Mouse (Mus musculus): ENCODE measurements around the gene Il12b.

Il12b gene

DNA sequence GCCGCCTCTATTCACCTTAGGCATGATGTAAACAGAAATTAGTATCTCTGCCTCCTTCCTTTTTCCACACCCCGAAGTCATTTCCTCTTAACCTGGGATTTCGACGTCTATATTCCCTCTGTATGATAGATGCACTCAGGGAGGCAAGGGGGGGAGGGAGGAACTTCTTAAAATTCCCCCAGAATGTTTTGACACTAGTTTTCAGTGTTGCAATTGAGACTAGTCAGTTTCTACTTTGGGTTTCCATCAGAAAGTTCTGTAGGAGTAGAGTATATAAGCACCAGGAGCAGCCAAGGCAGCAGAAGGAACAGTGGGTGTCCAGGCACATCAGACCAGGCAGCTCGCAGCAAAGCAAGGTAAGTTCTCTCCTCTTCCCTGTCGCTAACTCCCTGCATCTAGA is at the start of gene Il12b:
Gene Il12b (plus strand): TSS at position 301 of the 400 bp plus-strand sequence.
- no peak for DNase-seq (ENCODE audit: low spot score)

DNA sequence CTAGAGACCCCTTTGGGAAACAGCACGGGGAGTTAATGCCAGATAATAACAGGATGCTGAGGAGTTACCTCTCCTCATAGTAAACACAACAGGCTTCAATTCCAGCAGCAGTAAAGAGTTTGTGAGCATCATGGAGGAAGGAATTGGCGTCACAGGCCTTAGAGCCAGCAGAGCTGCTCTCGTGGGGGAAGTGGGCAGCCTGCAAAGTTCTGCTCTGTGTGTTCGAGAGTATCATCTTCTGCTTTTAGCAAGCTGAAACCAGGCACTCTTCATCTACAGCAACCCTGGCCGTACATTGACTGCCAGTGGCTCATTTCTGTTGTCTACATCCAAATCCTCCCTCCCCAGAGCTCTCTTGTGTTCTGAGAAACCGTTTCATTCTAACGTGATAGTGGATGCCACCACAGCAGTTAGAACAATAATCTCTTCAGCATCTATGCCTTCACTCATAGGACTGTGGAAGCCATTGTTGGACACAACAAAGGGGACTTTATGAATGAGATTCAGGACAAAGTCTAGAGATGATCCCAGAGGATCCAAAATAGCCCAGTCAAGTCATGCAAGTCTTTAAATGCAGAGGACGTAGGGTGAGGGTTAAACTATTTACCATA is 44.9 kb upstream of the Il12b start:
- DNase-seq (ENCODE audit: low spot score), result no peak

DNA sequence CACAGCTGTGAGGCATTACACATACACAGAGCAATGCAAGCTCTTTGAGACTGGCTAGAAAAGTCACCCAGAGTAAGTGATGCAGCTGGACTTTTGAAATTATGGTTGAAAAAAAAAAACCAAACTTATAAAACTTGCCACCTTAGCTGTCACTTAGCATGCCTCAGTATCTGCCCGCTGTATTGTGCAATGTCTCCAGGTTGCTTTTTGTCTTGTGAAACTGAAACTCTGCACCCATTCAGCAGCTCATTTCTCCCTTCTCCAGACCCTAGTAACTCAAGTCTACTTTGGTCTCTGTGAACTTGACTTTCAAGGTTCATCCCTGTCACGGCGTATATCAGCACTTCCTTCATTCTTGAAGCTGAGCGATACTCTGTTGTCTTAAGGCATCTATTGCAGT is 43.7 kb upstream of the Il12b start:
- DNase-seq (ENCODE audit: low spot score), result no peak

DNA sequence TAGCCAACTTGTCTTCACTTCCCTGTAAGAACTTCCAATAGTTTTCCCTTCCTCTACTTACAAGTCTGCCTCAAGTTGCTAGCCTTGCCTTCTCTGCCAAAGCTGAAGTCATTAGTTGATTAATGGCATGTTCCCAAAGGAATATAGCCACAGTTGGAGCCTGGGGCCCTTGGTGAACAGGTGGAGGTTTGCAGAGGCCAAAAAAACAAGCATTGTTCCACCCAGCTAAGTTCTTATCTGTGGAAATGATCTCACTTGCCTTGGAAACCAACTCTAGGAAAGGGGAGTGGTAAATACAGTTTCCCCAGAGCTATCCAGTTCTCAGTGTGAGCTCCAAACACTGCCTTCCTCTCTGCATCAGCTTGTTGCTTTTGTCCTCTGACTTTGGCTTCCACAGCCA is 35.3 kb upstream of the Il12b start:
- DNase-seq (ENCODE audit: low spot score), result peak; percentile 44

DNA sequence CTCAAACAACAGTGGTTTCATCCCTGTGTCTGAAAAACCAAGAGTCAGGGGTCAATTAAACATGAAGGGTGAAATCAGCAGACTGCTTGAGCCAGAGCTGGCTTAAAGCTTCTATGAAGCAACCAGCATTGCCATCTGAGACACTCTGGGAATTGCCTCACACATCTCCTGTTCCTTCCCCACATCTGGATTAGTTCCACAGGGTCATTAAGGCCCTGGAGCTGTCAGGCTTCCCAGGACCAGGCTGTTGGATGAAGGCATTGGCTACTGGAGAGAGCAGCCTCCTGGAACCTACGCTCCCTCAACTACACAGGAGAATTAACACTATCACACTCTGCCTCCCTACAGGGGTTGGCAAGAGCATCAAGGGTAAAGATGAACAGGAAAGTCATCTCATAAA is 32.2 kb upstream of the Il12b start:
- peak; percentile 96 for DNase-seq (ENCODE audit: low spot score)

DNA sequence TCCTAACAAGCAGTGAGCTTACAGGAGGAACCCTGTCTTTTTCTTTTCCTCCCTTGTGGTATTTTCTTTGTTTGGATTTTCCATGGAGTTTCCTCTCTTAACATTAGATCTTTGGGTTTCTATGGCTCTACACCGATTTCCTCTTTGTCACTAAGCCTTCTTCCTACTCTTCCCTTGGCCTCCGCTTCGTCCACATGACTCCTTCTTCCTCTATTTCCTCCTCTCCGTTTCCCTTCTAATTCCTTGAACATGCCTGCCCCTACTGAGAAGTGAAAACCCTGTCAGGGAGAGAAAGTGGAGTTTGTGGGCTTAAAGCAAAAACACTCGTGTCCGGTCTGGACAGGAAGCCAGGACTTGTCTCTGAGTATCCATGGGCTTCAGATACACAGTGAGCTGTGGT is 27.0 kb upstream of the Il12b start:
- DNase-seq (ENCODE audit: low spot score), result no peak

DNA sequence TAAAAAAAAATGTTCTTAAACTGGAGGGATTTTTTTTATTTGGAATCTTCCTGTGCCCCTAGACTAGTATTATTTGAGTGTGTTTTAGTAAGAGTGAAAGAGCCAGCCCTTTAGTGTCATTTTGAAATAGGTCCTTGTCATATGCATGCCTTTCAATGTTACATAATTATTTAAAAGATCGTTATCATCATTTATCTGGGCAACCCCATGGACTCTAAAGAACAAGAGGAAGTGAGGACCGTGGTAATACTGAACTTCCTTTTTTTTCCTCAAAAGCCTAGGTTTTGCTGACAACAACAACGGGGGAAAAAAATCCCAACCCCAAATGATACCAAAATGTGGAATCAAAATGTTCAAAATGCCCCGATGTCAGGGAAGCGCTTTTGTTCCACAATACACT is 22.0 kb upstream of the Il12b start:
- no peak for DNase-seq (ENCODE audit: low spot score)

DNA sequence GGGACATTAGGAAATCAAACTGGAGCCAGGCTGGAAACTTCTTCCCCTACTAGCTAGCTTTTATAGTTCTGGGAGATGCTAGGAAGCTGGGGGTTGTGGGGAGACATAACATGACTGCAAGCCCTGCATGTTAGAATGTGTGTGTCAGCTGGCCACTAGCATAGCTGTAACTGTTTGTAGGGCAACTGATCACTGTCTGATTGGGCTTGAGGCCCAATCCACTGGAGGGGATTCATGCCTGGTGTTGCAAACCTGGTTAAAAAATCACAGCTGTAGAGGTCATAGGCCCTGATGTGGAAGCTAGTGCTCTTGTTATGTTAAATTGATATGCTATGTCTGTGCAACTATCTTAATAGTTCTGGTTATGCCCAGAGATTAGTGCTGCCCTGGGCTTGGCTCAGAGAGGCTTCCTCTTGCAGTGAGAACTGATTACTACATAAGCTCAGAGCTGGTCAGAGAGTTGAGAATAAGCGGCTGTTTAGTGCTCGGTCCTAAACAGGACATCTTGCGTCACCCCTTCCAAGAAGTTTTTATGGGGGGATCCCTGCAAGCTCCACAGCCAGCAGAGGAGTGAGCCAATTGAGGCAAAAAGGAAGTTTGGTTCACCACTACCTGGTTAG is 19.3 kb upstream of the Il12b start:
- DNase-seq (ENCODE audit: low spot score), result no peak

DNA sequence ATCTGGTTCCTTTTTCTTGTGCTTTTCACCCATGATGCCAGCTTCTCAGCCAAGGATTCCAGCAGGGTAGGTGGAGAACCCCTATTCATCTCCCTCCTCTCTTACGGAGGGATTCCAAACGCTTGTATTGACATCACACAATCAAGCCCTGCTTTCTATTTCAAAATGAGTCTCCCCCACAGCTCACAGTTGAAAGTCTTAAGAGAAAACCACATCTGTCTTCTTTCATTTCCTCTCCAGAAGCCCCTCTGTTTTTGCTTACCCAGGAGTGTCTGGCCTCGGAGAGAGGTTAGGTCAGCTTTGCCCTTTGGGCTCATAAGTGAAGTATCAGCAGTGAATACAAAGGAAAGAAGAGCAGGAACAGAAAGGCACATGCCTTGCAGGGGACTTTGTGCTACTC is 17.7 kb upstream of the Il12b start:
- no peak for DNase-seq (ENCODE audit: low spot score)

DNA sequence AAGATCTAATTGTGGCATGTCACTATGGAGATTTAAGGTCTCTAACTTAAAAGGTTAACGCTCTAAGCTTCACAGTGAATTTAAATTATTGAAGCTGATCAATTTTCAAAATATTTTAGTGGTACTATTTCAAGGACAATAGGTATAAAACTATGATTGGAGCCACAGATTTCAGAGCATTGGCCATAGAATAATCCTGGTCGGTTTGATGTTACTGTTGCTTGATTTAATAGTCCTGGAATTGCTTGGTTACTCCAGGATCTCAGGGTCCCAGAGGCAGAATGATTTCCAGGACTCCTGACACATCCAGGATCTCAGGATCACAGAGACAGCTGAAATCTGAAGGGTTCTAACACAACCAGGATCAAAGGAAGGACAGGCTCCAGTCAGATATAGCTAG is 12.8 kb upstream of the Il12b start:
- DNase-seq (ENCODE audit: low spot score), result no peak

DNA sequence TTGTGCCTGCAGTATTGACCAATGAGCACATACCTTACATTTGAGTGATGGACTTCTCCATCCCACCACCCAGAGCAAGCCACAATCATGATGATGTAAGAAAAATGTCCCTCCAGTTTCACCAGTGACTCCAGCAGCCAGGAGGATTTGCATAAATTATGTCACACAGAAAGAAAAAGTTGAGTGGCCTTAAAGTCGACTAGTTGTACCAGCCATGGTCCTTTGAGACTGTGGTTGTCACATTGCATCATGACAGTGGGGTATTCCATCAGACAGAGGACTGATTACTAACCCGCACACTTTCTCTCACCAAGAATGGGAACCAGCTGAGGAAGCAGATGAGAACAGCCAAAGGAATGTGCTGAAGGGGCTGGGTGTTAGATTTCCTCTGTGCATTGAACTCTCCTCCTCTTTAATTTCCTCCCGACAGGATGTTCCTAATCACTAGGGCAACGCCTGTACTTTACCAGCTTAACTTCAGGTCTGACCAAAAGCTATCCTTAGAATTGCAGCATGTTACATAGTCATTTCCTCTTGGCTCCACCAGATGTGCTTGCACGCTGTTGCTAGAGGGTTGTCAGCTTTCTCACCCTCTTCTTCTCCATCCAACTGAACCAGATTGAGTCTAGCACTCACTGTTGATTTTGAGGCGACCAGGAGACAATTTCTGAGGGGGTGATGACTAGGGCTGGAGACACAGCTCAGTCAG is 9.7 kb upstream of the Il12b start:
- no peak for DNase-seq (ENCODE audit: low spot score)

DNA sequence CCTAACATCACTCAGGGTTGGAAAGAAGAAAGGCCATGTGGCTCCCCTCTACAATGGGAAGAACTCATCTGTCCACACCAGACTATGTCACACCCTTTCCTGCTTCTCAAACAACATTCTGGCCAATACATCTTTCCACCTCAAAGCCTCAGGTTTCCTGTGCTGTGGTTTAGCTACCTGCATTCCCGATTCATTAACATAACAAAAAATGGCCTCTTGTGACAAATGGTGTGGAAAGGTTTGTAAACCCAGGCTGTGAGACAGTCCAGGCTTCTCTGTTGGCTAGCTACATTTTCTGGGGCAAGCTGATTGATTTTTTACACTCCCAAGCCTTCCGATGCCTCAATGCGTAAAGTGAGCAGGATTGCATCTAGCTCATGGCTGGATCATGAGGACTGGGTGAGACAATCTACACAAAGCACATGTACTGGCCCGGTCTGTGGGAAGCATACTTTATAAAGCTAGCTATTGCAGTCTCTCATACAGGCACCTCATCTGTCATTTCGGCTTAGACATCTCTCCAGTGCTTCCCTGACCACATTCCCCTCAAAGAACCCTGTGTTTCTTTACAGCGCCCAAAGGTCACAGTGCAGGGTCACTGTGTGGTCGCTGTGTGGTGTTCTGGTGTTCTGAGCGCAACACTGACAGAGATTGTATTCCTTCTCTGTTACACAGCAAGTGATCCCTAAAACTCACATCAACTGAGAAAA is 6.6 kb upstream of the Il12b start:
- no peak for DNase-seq (ENCODE audit: low spot score)

DNA sequence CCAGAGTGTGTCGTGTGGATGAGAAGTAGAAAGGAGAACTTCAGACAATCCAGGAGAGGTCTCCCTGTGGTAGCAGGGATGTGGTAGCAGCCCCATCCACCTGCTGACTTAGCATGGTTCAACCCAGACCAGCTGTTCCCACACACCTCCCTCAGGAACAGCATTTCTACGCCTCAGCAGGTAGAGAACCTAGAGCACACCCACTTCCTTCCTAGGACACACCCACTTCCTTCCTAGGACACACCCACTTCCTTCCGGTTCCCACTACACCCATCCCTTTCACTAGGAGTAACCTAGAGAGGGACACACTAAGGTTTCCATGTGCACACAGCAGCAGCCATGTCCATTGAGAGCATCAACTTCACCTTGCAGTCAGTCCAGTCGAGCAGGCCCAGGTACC is 4.5 kb upstream of the Il12b start:
- DNase-seq (ENCODE audit: low spot score), result no peak

DNA sequence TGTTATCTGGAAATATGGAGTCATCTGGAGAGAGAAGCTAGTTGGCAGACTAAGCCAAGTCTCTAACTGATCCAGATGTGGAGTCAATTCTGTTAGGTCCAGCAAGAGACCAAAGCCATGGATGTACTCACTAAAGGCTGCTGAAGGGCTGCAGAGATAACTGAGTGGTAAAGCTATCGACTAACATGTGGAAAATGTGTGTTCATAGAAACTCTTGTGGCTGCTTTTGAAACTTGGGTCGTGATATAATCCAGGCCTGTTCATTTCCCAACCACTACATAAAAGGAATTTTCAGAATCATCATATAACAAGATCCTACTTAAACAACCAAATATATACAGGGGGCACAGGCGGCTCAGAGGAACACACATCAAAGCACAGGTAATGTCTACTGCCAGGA is 2.3 kb upstream of the Il12b start:
- no peak for DNase-seq (ENCODE audit: low spot score)

DNA sequence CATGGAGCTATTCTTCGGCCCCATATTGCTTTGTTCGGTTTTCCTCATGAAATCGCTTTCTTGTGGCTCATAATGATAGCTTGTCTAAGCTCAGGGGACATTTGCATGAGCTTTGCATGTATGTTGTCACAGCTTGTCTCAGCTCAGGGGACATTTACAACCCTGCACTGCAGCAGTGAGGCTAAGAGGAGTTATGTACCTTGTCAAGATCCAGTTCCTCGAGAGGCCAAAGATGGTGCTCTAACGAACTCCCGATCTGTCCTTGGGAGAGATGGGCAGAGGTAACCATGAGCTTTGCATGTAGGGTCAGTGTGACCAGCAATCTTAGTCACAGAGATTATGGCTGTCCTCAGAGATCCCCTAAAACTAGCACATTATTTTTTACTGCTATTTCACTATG is 1.5 kb upstream of the Il12b start:
- DNase-seq (ENCODE audit: low spot score), result no peak

DNA sequence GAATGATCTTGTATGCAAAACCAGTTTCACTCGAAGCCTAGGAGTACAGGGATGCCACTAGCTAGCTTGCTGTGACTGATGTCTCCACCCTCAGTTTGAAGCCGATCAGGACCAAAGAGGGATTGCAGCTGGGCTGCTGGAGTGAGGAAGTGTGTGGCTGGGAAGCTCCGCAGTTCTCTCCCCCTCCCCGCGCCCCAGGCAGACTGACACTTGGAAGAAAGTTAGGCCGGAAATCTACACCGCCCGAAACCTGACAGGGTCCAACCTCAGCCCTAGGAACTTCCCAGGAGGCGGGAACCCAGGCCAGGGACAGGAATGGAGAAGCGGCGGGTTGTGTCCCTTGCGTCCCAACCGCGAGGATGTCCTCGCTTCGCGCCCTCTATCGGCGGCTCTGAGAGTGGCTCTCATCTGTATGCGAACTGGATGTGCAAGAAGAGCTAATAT is 1.1 kb upstream of the Il12b start:
- DNase-seq (ENCODE audit: low spot score), result no peak

DNA sequence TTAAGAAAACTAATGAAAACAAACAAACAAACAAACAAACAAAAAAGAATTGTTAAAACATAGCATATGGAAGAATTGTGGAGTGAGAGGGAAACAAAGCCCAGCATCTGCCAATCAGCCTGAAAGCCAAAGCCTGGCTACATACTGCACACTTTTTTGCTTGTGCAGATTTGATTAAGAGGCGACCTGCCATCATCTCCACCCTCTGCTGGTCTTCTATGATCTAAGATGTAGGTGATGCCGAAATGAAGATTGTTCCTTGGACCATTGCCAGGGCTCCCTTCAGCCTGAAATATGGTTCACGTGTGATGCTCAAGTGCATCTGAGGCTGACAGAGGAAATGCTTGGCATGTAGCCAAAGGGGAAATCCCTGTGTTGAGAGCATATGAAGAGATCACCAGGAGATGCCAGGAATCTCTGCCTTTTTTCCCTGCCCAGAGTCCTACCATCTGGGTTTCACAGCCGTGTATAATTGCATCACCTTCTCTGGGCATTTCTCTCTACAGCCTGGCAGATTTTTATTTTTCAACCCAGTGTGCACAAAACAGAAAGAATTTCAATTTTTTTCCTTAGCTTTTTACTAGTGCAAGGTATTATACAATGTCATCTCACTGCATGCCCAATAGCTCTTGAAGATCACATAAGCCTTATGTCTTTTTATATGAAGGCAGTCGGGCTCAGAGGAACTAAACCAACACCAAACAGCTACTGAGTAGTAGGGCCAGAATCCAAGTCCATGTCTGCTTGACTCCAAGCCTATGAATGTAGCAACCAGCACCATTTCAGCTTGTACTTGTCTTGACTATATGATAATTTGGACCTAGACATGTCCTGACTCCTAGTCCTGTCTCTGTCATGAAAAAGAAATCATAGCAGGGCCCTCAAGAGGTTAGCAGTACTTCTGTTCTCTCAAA is 2.0 kb downstream of the Il12b start:
- DNase-seq (ENCODE audit: low spot score), result peak; percentile 46

DNA sequence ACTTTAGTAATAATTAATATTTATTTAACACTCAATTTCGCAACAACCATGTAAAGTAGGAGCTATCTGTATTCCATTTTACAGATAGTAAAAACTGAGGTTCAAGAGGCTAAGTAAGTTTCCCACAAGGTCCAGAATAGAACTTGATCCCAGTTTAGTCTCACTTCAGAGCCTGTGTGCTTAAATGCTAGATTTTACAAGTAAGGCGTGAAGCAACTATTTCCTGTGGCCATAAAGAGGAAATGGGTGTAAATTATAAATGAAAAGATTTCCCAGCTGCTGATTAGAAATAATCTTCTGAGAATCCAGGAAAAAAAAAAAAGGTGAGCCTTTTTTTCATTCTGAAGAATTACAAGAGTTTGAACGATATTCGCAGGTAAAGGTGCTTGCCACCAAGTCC is 5.2 kb downstream of the Il12b start:
- DNase-seq (ENCODE audit: low spot score), result no peak

DNA sequence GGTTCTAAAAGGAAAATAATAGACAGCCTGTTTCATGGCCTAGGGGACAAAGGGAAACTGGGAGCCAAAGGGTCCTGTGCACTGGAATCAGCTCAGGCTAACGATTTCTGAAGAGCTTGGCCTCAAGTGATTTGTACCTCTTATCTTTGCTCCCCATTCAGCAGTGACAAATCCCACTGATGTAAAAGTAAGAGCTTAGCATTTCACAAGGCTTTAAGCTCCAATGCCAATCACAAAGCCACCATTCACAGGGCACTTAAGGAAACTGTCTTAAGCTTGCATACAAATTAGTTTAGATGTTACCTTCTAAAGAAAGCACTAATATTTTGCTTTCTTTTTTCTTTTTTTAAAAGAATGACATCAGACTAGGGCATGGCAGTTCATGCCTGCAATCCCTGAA is 6.1 kb downstream of the Il12b start:
- DNase-seq (ENCODE audit: low spot score), result no peak

DNA sequence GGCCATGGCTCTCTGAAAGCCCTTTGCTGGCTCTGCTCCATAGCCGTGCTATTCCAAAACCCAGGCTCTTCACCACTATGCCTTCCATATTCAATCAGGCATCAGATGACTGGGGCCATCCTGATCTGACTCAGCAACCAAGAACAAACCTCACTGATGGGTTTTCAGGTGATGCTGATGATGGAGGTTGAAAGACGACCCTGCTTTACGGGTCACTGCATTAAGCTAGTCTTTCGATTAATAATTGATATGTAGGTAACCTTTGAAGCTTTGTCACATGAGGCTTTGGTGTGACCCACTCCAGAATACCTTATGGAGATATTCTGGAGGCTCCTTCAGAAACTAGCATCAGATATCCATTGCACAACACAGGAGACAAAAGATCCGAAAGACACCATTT is 6.6 kb downstream of the Il12b start:
- DNase-seq (ENCODE audit: low spot score), result no peak

DNA sequence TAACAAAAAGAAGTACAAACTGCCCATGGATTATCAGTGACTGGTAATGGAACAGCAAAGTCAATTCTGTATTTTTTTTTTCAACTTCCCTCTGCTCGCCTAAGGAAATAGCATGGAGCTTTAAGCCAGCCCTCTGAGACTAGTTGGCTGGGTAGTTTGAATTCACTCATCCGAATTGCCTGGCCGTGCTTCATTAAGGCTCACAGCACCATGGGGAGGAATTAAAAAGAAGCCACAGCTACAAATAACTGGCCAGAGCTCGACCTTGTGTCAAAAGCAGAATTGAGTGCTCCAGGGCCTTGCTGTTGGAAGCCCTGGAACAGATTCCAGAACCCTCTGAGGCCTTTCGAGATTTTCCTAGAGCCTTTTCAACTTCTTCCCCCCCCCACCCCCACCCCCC is 8.8 kb downstream of the Il12b start:
- no peak for DNase-seq (ENCODE audit: low spot score)

DNA sequence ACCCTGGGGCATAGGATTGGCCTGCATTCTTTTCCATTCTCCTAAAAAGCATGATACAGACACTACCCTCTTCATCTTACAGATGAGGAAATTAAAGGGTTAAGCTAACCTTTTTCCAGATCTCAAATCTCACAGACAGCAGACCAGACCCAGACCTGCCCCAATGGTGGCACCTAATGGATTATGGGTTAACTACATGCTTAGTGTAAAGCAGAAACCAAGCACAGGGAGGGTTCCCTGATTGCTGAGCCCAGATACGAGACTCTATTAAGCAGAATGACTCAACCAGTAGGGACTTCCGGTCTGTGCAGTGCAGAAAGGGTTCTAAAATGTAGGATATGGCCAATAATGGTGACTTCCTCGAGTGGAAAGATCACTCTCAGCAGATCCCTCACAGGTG is 10.6 kb downstream of the Il12b start:
- no peak for DNase-seq (ENCODE audit: low spot score)

Measured in adipocyte (in vitro differentiated cells).